Mouse (Mus musculus): ENCODE measurements around the gene Gm20538. TPM values are rescaled to one million over a fixed set of nuclear protein-coding genes. Genes with fewer than 3 reads are reported as not detected.

Gene Gm20538
- polyA plus RNA-seq, 1 experiment from 2014 or later: not detected

DNA sequence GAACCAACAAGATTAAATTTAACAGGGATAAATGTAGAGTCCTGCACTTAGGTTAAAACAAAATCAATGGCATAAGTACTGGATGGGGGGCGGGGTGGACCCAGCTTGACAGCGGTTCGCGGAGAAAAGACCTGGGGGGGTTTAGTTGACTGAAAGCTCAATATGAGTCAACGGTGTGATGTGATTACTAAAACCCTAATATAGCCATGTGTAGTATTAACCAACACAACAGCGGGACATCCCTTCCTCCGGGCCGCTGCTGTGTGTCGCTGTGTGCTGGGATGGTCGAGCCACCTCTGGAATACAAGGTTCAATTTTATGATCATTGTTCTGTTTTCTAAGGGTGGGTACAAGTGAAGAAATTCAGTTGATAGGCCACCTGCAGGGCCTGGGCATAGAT lies 29.5 kb upstream of the Gm20538 start:
- Histone ChIP-seq H3K9ac (no peak overlapping the region), H3K36me3 (ENCODE audit: insufficient read depth) (peaks cover 5% of the 10 kb centered on the region; the same call in 1 of the 2 replicates), H3K27me3 (ENCODE audit: insufficient read depth, low read length) (peaks cover 8% of the 10 kb centered on the region; the same call in 1 of the 2 replicates), H3K27ac (ENCODE audit: low read depth) (no peak overlapping the region), H3K4me3 (ENCODE audit: low read depth, low read length) (no peak overlapping the region), H3K4me1 (ENCODE audit: insufficient read depth) (no peaks in the 10 kb centered on the region), H3K9me3 (ENCODE audit: low read depth, low read length) (no peaks in the 10 kb centered on the region), H3K4me2 (no peak overlapping the region)
- DNase-seq: no peak
- WGBS: 84% methylated on average over 10 of the region's 10 CpGs
- TF ChIP-seq CTCF (IDR thresholded peaks at IDR 0.05; ENCODE audit: low read depth): no peak
- peak; percentile 28; the same call in 1 of the 2 replicates for ATAC-seq (ENCODE audit: insufficient read depth)

DNA sequence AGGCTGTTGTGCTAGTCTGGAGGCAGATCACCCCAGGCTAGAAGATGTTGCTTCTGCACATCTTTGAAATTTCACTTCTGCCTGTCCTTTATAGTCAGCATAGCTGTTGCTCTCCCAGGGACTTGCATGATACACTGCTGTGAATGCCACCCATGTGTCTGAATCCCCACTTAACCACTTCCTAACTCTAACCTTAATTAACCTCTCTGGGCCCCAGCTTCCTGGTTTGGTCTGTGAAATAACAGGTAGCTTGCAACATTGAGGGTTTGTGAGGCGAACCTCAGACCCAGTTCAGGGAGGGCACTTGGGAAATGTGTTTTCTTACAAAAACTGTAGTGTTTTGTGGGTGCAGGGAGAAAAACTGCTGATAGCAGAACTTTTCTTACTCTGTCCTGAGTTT lies 25.4 kb upstream of the Gm20538 start:
- Histone ChIP-seq H3K4me1 (ENCODE audit: insufficient read depth) (no peaks in the 10 kb centered on the region), H3K9ac (no peak overlapping the region), H3K27ac (ENCODE audit: low read depth) (no peak overlapping the region), H3K4me3 (ENCODE audit: low read depth, low read length) (no peak overlapping the region), H3K27me3 (ENCODE audit: insufficient read depth, low read length) (no peaks in the 10 kb centered on the region), H3K36me3 (ENCODE audit: insufficient read depth) (peaks cover 17% of the 10 kb centered on the region), H3K9me3 (ENCODE audit: low read depth, low read length) (no peaks in the 10 kb centered on the region), H3K4me2 (no peak overlapping the region)
- no peak for TF ChIP-seq CTCF (IDR thresholded peaks at IDR 0.05; ENCODE audit: low read depth)
- DNase-seq (no peak), ATAC-seq (ENCODE audit: insufficient read depth) (no peak)
- WGBS: 66% methylated on average over 1 of the region's 1 CpGs

DNA sequence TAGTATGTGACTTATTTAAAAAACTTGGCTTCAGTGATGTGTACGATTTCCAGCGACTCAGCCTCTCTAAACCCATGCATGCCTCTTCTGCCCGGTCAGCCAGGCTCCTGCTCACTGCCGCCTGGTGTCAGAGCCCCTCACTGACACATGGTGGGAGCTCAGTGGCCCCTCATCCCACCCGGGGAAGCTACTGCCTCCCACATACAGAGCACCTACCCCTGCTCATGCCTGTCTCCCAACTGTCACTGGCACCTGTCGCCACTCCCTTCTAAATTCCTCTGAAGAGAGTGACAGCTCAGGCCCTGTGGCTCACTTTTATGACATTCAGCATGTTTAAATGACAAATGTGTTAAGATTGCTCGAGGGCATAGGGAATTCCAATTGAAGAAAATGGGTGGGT lies 23.6 kb upstream of the Gm20538 start:
- no peak for ATAC-seq (ENCODE audit: insufficient read depth)

DNA sequence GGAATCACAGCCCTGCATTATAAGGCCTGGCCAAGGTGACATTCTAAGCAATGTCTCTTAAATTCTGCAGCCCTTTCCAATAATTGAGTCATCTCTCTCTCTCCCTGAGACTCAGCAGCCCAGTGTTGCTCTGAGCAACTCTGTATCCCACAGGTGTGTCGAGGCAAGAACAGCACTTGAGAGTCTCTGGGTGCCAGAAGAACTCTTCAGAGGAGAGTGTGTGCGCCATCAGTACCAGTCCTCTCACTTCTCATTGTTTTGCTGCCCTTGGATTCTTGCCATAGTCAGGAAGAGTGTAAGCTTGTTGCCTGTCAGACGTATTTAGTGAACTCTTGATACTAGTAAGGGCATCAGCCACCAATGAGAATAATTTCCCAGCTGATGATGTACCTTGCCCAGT lies 15.1 kb upstream of the Gm20538 start:
- Histone ChIP-seq H3K27me3 (ENCODE audit: insufficient read depth, low read length) (no peaks in the 10 kb centered on the region), H3K9me3 (ENCODE audit: low read depth, low read length) (no peaks in the 10 kb centered on the region), H3K4me2 (no peak overlapping the region), H3K27ac (ENCODE audit: low read depth) (no peak overlapping the region), H3K9ac (no peak overlapping the region), H3K4me1 (ENCODE audit: insufficient read depth) (peaks cover 4% of the 10 kb centered on the region; the same call in 1 of the 2 replicates), H3K4me3 (ENCODE audit: low read depth, low read length) (no peak overlapping the region), H3K36me3 (ENCODE audit: insufficient read depth) (peaks cover 82% of the 10 kb centered on the region)
- TF ChIP-seq CTCF (IDR thresholded peaks at IDR 0.05; ENCODE audit: low read depth): no peak
- DNase-seq (no peak), ATAC-seq (ENCODE audit: insufficient read depth) (no peak)
- 85% methylated on average over 3 of the region's 3 CpGs for WGBS

More for the DNA sequence above, 23.6 kb upstream of the Gm20538 start:
- WGBS: 66% methylated on average over 7 of the region's 7 CpGs
- Histone ChIP-seq H3K27me3 (ENCODE audit: insufficient read depth, low read length) (no peaks in the 10 kb centered on the region), H3K9me3 (ENCODE audit: low read depth, low read length) (no peaks in the 10 kb centered on the region), H3K4me1 (ENCODE audit: insufficient read depth) (no peaks in the 10 kb centered on the region), H3K36me3 (ENCODE audit: insufficient read depth) (peaks cover 35% of the 10 kb centered on the region), H3K4me3 (ENCODE audit: low read depth, low read length) (no peak overlapping the region), H3K9ac (no peak overlapping the region), H3K4me2 (no peak overlapping the region), H3K27ac (ENCODE audit: low read depth) (no peak overlapping the region)
- no peak for DNase-seq
- no peak for TF ChIP-seq CTCF (IDR thresholded peaks at IDR 0.05; ENCODE audit: low read depth)

DNA sequence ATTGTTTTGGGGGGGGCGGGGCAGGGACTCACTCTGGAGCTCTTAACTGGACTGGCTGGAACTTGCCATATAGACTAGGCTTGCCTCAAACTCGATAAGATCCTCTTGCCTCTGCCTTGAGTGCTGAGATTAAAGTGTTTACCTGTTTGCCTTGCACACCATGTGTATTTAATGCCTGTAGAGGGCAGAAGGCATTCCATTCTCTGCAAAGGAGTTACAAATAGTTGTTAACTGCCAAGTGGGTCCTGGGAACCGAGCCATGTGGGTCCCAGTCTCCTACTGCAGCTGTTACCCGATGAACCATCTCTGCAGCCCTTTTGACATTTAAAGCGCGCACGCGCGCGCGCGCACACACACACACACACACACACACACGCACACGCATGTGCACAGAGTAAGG lies 11.4 kb upstream of the Gm20538 start:
- no peak overlapping the region for H3K27ac ChIP-seq (ENCODE audit: low read depth)
- 81% methylated on average over 14 of the region's 14 CpGs for WGBS
- no peak for TF ChIP-seq CTCF (IDR thresholded peaks at IDR 0.05; ENCODE audit: low read depth)
- peaks cover 4% of the 10 kb centered on the region; the same call in 1 of the 2 replicates for H3K4me1 ChIP-seq (ENCODE audit: insufficient read depth)
- DNase-seq (no peak), ATAC-seq (ENCODE audit: insufficient read depth) (no peak)
- H3K9me3 ChIP-seq (ENCODE audit: low read depth, low read length): no peaks in the 10 kb centered on the region
- no peaks in the 10 kb centered on the region for H3K27me3 ChIP-seq (ENCODE audit: insufficient read depth, low read length)
- H3K36me3 ChIP-seq (ENCODE audit: insufficient read depth): peaks cover 44% of the 10 kb centered on the region
- H3K9ac ChIP-seq: no peak overlapping the region
- no peak overlapping the region; the same call in 1 of the 2 replicates for H3K4me3 ChIP-seq (ENCODE audit: low read depth, low read length)
- H3K4me2 ChIP-seq: peak overlapping the region; percentile 92

DNA sequence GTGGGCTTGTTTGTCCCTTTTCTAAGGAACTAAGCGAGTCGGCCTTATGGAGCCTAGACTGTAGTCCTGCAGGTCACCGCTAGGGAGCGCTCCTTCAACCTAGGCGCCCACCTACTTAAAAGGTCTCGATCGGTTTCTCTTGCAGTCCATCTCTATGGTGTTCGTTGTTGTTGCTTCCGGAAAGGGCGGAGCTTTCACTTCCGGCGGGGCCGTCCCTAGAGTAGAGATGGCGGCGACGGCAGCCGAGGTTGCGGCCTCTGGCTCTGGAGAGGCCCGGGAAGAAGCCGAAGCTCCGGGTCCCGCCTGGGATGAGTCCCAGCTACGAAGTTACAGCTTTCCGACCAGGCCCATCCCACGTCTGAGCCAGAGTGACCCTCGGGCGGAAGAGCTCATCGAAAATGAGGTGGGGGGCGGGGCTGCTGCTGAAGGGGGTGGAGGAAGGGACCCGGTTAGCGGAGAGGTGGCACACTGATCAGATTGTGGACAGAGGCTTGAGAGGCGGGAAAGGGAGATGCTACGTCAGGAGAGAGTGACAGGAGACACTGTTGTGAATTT lies 10.1 kb upstream of the Gm20538 start, which contains the start of gene Hif1an:
TSS of gene Hif1an (plus strand) at position 199 of the 555 bp plus-strand sequence.
- H3K27me3 ChIP-seq (ENCODE audit: insufficient read depth, low read length): no peaks in the 10 kb centered on the region
- under 1% methylated on average over 33 of the region's 33 CpGs for WGBS
- peak within 1 kb of the TSS; percentile 92 for H3K4me2 ChIP-seq
- H3K9ac ChIP-seq: peak within 1 kb of the TSS; percentile 70
- H3K27ac ChIP-seq (ENCODE audit: low read depth): peak within 1 kb of the TSS; percentile 60
- peak; percentile 93 for TF ChIP-seq CTCF (IDR thresholded peaks at IDR 0.05; ENCODE audit: low read depth)
- H3K36me3 ChIP-seq (ENCODE audit: insufficient read depth): peaks cover 32% of the 10 kb centered on the region
- DNase-seq (peak; percentile 99), ATAC-seq (ENCODE audit: insufficient read depth) (peak; percentile 98)
- no peaks in the 10 kb centered on the region for H3K9me3 ChIP-seq (ENCODE audit: low read depth, low read length)
- H3K4me1 ChIP-seq (ENCODE audit: insufficient read depth): peaks cover 4% of the 10 kb centered on the region; the same call in 1 of the 2 replicates
- H3K4me3 ChIP-seq (ENCODE audit: low read depth, low read length): peak within 1 kb of the TSS; percentile 73

DNA sequence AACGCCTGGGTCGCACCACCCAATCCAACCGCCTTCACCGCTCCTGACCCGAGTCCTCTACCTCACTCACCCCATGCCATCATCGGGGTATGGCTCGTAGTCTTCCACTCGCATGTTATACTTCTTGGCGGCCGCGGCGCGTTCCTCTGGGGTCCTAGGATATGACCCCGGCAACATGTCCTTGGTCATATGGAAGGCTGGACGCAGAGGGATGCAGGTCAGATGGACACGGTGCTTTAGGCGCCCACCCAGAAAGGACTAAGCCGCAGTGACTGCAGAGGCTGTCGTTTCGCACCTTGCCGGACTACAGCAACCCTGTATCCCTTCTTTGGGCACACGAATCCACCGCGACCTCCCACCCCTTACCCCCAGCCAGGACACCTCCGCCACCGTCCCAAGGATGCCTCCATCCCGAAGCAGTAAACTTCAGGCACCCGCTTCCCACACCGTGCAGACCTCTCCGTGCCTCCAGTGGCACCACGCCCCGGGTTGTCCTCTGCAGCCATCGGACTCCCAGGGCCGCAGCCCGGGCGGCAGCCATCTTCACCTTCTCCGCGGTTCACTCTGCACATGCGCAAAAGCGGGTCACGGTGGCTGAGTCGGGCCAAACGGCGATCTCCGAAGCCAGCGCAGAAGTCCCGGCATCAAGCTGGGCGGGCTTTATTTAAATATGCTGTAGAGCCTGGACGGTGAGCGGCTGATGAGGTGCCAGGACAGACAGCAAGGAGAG lies 2.4 kb upstream of the Gm20538 start, which contains the start of gene Ndufb8:
TSS of gene Ndufb8 (minus strand) at position 580 of the 730 bp plus-strand sequence.
- Histone ChIP-seq H3K4me3 (ENCODE audit: low read depth, low read length) (peak within 1 kb of the TSS; percentile 87), H3K27me3 (ENCODE audit: insufficient read depth, low read length) (no peaks in the 10 kb centered on the region)
- under 1% methylated on average over 50 of the region's 50 CpGs for WGBS

More for the DNA sequence above, 2.4 kb upstream of the Gm20538 start, which contains the start of gene Ndufb8:
- peak; percentile 98 for DNase-seq
- peak within 1 kb of the TSS; percentile 58; the same call in 1 of the 2 replicates for H3K27ac ChIP-seq (ENCODE audit: low read depth)
- peaks cover 5% of the 10 kb centered on the region; the same call in 1 of the 2 replicates for H3K4me1 ChIP-seq (ENCODE audit: insufficient read depth)
- peaks cover 34% of the 10 kb centered on the region for H3K36me3 ChIP-seq (ENCODE audit: insufficient read depth)
- peak within 1 kb of the TSS; percentile 89 for H3K9ac ChIP-seq
- TF ChIP-seq CTCF (IDR thresholded peaks at IDR 0.05; ENCODE audit: low read depth): no peak
- H3K4me2 ChIP-seq: peak within 1 kb of the TSS; percentile 67
- H3K9me3 ChIP-seq (ENCODE audit: low read depth, low read length): no peaks in the 10 kb centered on the region
- peak; percentile 92 for ATAC-seq (ENCODE audit: insufficient read depth)

Measured in lung, embryonic 14.5 days (tissue).